Mouse (Mus musculus) heart, embryonic 10.5 days (tissue): Measurements from ENCODE around the gene Cirbp. TPM values are rescaled to one million over a fixed set of nuclear protein-coding genes. Genes with fewer than 3 reads are reported as not detected.

Source experiments
- DNase-seq: peaks from one replicate; pipeline ENCODE4 v3.0.0-alpha.2; 2017; ENCODE audit warnings: low spot score
- H3K27ac ChIP-seq: fragments of 300-500 bp; sonication (generic); 2 replicates; pipeline ENCODE4 v1.5.1; 2016; ENCODE audit warnings: mild to moderate bottlenecking
- H3K27me3 ChIP-seq: fragments of 300-500 bp; sonication (generic); 2 replicates; pipeline ENCODE4 v1.6.1; 2016; ENCODE audit warnings: mild to moderate bottlenecking; ENCODE audit not compliant: poor library complexity, insufficient read depth, severe bottlenecking
- H3K36me3 ChIP-seq: fragments of 300-500 bp; sonication (generic); 2 replicates; pipeline ENCODE4 v1.6.1; 2016; ENCODE audit warnings: mild to moderate bottlenecking, moderate library complexity
- H3K4me1 ChIP-seq: fragments of 300-500 bp; sonication (generic); 2 replicates; pipeline ENCODE4 v1.6.1; 2016; ENCODE audit warnings: mild to moderate bottlenecking
- H3K4me3 ChIP-seq: fragments of 300-500 bp; sonication (generic); 2 replicates; pipeline ENCODE4 v1.5.1; 2016; ENCODE audit warnings: mild to moderate bottlenecking, moderate library complexity
- H3K9me3 ChIP-seq: fragments of 300-500 bp; sonication (generic); 2 replicates; pipeline ENCODE4 v1.6.1; 2016; ENCODE audit warnings: mild to moderate bottlenecking, moderate library complexity
- WGBS: fragments of 180-500 bp; shearing (Covaris S2); methylation state at CpG from one replicate; pipeline ENCODE4 v1.1.7; 2016; 5-methylcytosine and 5-hydroxymethylcytosine counted together
- polyA plus RNA-seq: library from polyadenylated mRNA; unstranded; fragments of >200 nt; fragmentation: Nextera tagmentation; extraction: Ambion mirVana; gene quantifications from 2 replicates; pipeline ENCODE4 v1.2.1, GENCODE M21; 2016

Gene Cirbp
- polyA plus RNA-seq, 1 experiment from 2014 or later: 85.7 TPM

- 85% methylated on average over 10 of the region's 10 CpGs for WGBS
- no peak overlapping the region for H3K4me3 ChIP-seq
- peaks cover 32% of the 10 kb centered on the region for H3K36me3 ChIP-seq
- H3K27ac ChIP-seq: no peak overlapping the region
- no peaks in the 10 kb centered on the region for H3K27me3 ChIP-seq
- peaks cover 63% of the 10 kb centered on the region for H3K4me1 ChIP-seq
- no peaks in the 10 kb centered on the region for H3K9me3 ChIP-seq
- DNase-seq: no peak
Measured at GRCm38 (mm10) chr10:80173955-80174640, 8.3 kb downstream of the Cirbp start.

- Histone ChIP-seq H3K36me3 (peaks cover 31% of the 10 kb centered on the region), H3K27me3 (0 out of 2 replicates have a peak, but pooled peaks cover 1% of the 10 kb centered on the region), H3K4me3 (no peak overlapping the region), H3K27ac (no peak overlapping the region), H3K4me1 (peaks cover 63% of the 10 kb centered on the region), H3K9me3 (no peaks in the 10 kb centered on the region)
- 33% methylated on average over 2 of the region's 2 CpGs for WGBS
- DNase-seq: no peak
Measured at GRCm38 (mm10) chr10:80174705-80175104, 8.9 kb downstream of the Cirbp start.

GRCm38 (mm10) chr10:80175536-80176269, 9.9 kb downstream of the Cirbp start:
- WGBS: 26% methylated on average over 4 of the region's 4 CpGs
- DNase-seq: no peak

GRCm38 (mm10) chr10:80176270-80176834, 10.6 kb downstream of the Cirbp start:
- Histone ChIP-seq H3K27me3 (peaks cover 13% of the 10 kb centered on the region), H3K9me3 (no peaks in the 10 kb centered on the region), H3K36me3 (peaks cover 14% of the 10 kb centered on the region), H3K4me1 (peaks cover 74% of the 10 kb centered on the region), H3K4me3 (no peak overlapping the region), H3K27ac (no peak overlapping the region)
- DNase-seq: no peak
- 79% methylated on average over 5 of the region's 5 CpGs for WGBS

More at GRCm38 (mm10) chr10:80175536-80176269, 9.9 kb downstream of the Cirbp start:
- no peaks in the 10 kb centered on the region for H3K9me3 ChIP-seq
- H3K27me3 ChIP-seq: peaks cover 10% of the 10 kb centered on the region
- H3K4me1 ChIP-seq: peaks cover 67% of the 10 kb centered on the region
- H3K36me3 ChIP-seq: peaks cover 21% of the 10 kb centered on the region
- H3K27ac ChIP-seq: no peak overlapping the region
- H3K4me3 ChIP-seq: peak overlapping the region; percentile 3

- Histone ChIP-seq H3K4me3 (no peak overlapping the region), H3K27me3 (peaks cover 16% of the 10 kb centered on the region), H3K9me3 (no peaks in the 10 kb centered on the region), H3K27ac (peak overlapping the region; percentile 93), H3K4me1 (peaks cover 64% of the 10 kb centered on the region), H3K36me3 (peaks cover 5% of the 10 kb centered on the region; the same call in 1 of the 2 replicates)
- 58% methylated on average over 7 of the region's 7 CpGs for WGBS
- no peak for DNase-seq
Measured at GRCm38 (mm10) chr10:80177441-80178279, 11.9 kb downstream of the Cirbp start.

GRCm38 (mm10) chr10:80179068-80180051, 13.6 kb downstream of the Cirbp start, which contains the start of gene Efna2:
Gene Efna2 (plus strand): TSS chr10:80179482.
- WGBS: 8% methylated on average over 92 of the region's 106 CpGs
- DNase-seq: no peak

GRCm38 (mm10) chr10:80180288-80180687, 14.5 kb downstream of the Cirbp start:
- H3K4me3 ChIP-seq: peak overlapping the region; percentile 81
- H3K36me3 ChIP-seq: peaks cover 13% of the 10 kb centered on the region
- no peak for DNase-seq
- peaks cover 29% of the 10 kb centered on the region for H3K27me3 ChIP-seq
- no peaks in the 10 kb centered on the region for H3K9me3 ChIP-seq
- peaks cover 55% of the 10 kb centered on the region for H3K4me1 ChIP-seq
- WGBS: 51% methylated on average over 6 of the region's 6 CpGs
- H3K27ac ChIP-seq: peak overlapping the region; percentile 93

More at GRCm38 (mm10) chr10:80179068-80180051, 13.6 kb downstream of the Cirbp start, which contains the start of gene Efna2:
- Histone ChIP-seq H3K4me1 (peaks cover 60% of the 10 kb centered on the region), H3K27ac (peak within 1 kb of the TSS; percentile 93), H3K9me3 (no peaks in the 10 kb centered on the region), H3K36me3 (peaks cover 16% of the 10 kb centered on the region), H3K4me3 (peak within 1 kb of the TSS; percentile 81), H3K27me3 (peaks cover 22% of the 10 kb centered on the region)

- no peak for DNase-seq
- peaks cover 34% of the 10 kb centered on the region for H3K27me3 ChIP-seq
- H3K27ac ChIP-seq: peak overlapping the region; percentile 93
- H3K4me3 ChIP-seq: peak overlapping the region; percentile 81
- H3K9me3 ChIP-seq: no peaks in the 10 kb centered on the region
- H3K4me1 ChIP-seq: peaks cover 55% of the 10 kb centered on the region
- H3K36me3 ChIP-seq: peaks cover 13% of the 10 kb centered on the region
- 54% methylated on average over 5 of the region's 5 CpGs for WGBS
Measured at GRCm38 (mm10) chr10:80180823-80181222, 15.0 kb downstream of the Cirbp start.

- H3K4me3 ChIP-seq: no peak overlapping the region
- 90% methylated on average over 7 of the region's 7 CpGs for WGBS
- no peak for DNase-seq
- peaks cover 51% of the 10 kb centered on the region for H3K4me1 ChIP-seq
- H3K9me3 ChIP-seq: no peaks in the 10 kb centered on the region
- peaks cover 51% of the 10 kb centered on the region for H3K27me3 ChIP-seq
- no peak overlapping the region for H3K27ac ChIP-seq
- H3K36me3 ChIP-seq: peaks cover 22% of the 10 kb centered on the region
Measured at GRCm38 (mm10) chr10:80182547-80182946, 16.8 kb downstream of the Cirbp start.

- peaks cover 38% of the 10 kb centered on the region for H3K36me3 ChIP-seq
- peaks cover 30% of the 10 kb centered on the region for H3K4me1 ChIP-seq
- H3K27ac ChIP-seq: no peak overlapping the region
- H3K9me3 ChIP-seq: no peaks in the 10 kb centered on the region
- WGBS: 40% methylated on average over 27 of the region's 27 CpGs
- H3K27me3 ChIP-seq: peaks cover 76% of the 10 kb centered on the region
- no peak for DNase-seq
- H3K4me3 ChIP-seq: no peak overlapping the region
Measured at GRCm38 (mm10) chr10:80186649-80187048, 20.9 kb downstream of the Cirbp start.

- no peak for DNase-seq
- Histone ChIP-seq H3K27ac (no peak overlapping the region), H3K4me3 (no peak overlapping the region), H3K9me3 (no peaks in the 10 kb centered on the region), H3K27me3 (peaks cover 85% of the 10 kb centered on the region), H3K4me1 (peaks cover 30% of the 10 kb centered on the region), H3K36me3 (peaks cover 35% of the 10 kb centered on the region)
- WGBS: 90% methylated on average over 10 of the region's 10 CpGs
Measured at GRCm38 (mm10) chr10:80187739-80188138, 22.0 kb downstream of the Cirbp start.
